Mouse (Mus musculus): Measurements from ENCODE around the gene Trmt10a. TPM values are rescaled to one million over a fixed set of nuclear protein-coding genes. Genes with fewer than 3 reads are reported as not detected.
A peak's percentile ranks its signal among the peaks of the same experiment; 100 is the strongest.

The Trmt10a gene
- polyA plus RNA-seq, 1 experiment from 2014 or later, result 9.4 TPM

DNA sequence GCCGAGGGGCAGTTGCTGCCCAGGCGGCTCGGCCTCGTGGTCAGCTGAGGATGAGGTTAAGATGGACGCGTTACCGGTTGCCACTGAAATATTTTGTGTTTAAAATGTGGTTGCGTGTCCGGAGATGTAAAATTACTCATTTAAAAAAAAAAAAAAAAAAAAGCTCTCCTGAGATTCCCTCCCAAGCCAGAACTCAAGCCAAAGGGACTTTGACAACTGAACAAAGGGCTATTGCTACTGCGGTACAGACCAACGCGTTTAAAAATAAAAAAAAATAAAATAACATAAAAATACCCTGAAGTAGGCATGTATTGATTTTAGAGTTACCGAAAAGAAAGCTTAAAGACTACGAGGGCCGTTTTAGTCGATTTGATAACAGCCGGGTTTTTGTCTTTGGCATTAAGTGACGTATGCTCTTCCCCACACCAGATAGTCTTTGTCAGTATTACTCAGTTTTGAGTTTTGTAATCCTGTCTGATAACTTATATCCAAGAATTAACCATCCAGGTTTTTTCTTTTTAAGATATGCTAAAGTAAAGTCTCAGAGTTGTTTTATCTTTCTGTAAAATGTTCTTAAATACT lies 903 bp downstream of the Trmt10a start:
- WGBS, result under 1% methylated on average over 18 of the region's 18 CpGs
- H3K9ac ChIP-seq (ENCODE audit: low read depth, low read length), result peak overlapping the region; percentile 85
- no peaks in the 10 kb centered on the region for H3K9me3 ChIP-seq (ENCODE audit: control insufficient read depth, low read length)
- peak overlapping the region; percentile 68 for H3K4me2 ChIP-seq (ENCODE audit: low read depth, low read length)
- H3K36me3 ChIP-seq (ENCODE audit: control insufficient read depth, insufficient read depth, low read length), result no peaks in the 10 kb centered on the region
- no peak for ATAC-seq
- H3K27ac ChIP-seq (ENCODE audit: low read length), result peak overlapping the region; percentile 100
- 0 out of 2 replicates have a peak, but pooled peaks cover 2% of the 10 kb centered on the region for H3K4me1 ChIP-seq (ENCODE audit: control insufficient read depth, insufficient read depth, low read length)
- peak overlapping the region; percentile 73 for H3K4me3 ChIP-seq (ENCODE audit: low read length)
- H3K27me3 ChIP-seq (replicated peaks; ENCODE audit: control insufficient read depth, insufficient read depth, low read length), result no peaks in the 10 kb centered on the region

DNA sequence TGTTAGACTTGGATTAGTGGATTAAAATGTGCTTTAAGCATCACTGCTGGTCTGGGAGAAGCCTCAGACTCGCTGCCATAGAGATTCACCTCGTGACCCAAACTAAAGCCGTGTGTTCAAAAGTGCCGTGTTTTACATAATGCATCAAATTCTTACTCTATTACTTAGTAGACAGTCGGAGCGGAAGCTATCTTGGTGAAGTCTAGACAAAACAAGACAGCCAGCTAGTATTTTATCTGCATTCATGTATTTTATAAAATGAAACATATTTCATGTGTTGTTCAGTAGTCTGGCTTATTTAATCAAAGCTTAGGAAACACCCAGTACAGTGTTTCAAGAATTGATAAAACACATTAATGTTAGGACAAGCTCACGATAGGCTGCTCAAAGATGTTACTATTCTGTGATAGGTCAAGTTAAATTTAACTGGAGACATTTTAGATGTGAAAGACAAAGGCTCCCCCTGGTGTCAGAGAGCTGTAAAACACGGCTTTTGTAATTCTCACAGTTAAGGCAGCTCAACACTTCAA lies 1.5 kb downstream of the Trmt10a start, which contains the start of gene Mttp:
Gene Mttp, minus strand, starts transcription at position 327 of the 530 bp plus-strand sequence.
- Histone ChIP-seq H3K9me3 (ENCODE audit: control insufficient read depth, low read length) (no peaks in the 10 kb centered on the region), H3K36me3 (ENCODE audit: control insufficient read depth, insufficient read depth, low read length) (no peaks in the 10 kb centered on the region; the same call in 1 of the 2 replicates)
- ATAC-seq, result peak; percentile 19; the same call in 1 of the 2 replicates

DNA sequence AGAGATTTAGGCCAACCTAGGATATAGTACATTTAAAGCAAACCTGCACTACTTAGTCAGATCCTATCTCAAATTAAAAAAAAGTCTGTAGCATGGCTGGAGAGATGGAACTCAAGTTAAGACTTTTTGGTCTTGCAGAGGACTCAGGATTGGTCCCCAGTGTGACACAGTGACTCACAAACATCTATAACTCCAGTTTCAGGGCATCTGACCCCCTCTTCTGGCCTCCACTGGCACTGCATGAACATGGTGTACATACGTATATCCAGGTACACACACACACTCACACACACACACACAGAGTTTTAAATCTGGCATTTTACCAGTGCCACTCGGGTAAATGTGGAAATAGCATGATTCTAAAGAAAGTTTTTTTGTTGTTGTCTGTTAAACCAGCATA lies 5.6 kb downstream of the Trmt10a start:
- H3K4me3 ChIP-seq (ENCODE audit: low read length), result no peak overlapping the region
- H3K4me2 ChIP-seq (ENCODE audit: low read depth, low read length), result no peak overlapping the region
- H3K36me3 ChIP-seq (ENCODE audit: control insufficient read depth, insufficient read depth, low read length), result no peaks in the 10 kb centered on the region; the same call in 1 of the 2 replicates
- 93% methylated on average over 2 of the region's 2 CpGs for WGBS
- H3K4me1 ChIP-seq (ENCODE audit: control insufficient read depth, insufficient read depth, low read length), result no peaks in the 10 kb centered on the region
- ATAC-seq, result no peak
- no peaks in the 10 kb centered on the region for H3K9me3 ChIP-seq (ENCODE audit: control insufficient read depth, low read length)
- H3K27ac ChIP-seq (ENCODE audit: low read length), result no peak overlapping the region
- no peaks in the 10 kb centered on the region for H3K27me3 ChIP-seq (replicated peaks; ENCODE audit: control insufficient read depth, insufficient read depth, low read length)
- no peak overlapping the region for H3K9ac ChIP-seq (ENCODE audit: low read depth, low read length)

More for the DNA sequence above, 1.5 kb downstream of the Trmt10a start, which contains the start of gene Mttp:
- Histone ChIP-seq H3K4me2 (ENCODE audit: low read depth, low read length) (peak within 1 kb of the TSS; percentile 68), H3K4me1 (ENCODE audit: control insufficient read depth, insufficient read depth, low read length) (0 out of 2 replicates have a peak, but pooled peaks cover 2% of the 10 kb centered on the region), H3K27ac (ENCODE audit: low read length) (peak within 1 kb of the TSS; percentile 100), H3K27me3 (replicated peaks; ENCODE audit: control insufficient read depth, insufficient read depth, low read length) (no peaks in the 10 kb centered on the region), H3K4me3 (ENCODE audit: low read length) (peak within 1 kb of the TSS; percentile 73), H3K9ac (ENCODE audit: low read depth, low read length) (peak within 1 kb of the TSS; percentile 85)
- WGBS, result 1% methylated on average over 8 of the region's 8 CpGs

DNA sequence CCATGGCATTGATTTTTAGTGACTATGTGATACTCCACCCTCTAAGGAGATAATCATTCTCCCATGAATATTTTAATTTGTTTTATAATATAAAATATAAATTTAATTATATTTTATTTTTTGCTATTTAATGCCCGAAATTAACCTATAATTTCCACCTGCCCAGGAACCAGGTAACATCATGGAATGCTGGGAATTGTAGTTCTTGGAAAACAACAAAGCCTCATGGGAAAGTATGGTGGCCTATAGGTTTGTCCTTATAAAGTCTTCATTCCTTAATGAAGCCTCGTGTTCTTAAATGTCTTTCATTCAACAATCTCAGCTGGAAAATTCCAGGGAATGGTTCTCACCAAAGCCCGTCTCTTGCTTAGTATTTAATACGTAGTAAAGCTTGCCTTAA lies 11.8 kb downstream of the Trmt10a start:
- Histone ChIP-seq H3K4me2 (ENCODE audit: low read depth, low read length) (no peak overlapping the region), H3K9me3 (ENCODE audit: control insufficient read depth, low read length) (no peaks in the 10 kb centered on the region), H3K4me3 (ENCODE audit: low read length) (no peak overlapping the region), H3K4me1 (ENCODE audit: control insufficient read depth, insufficient read depth, low read length) (no peaks in the 10 kb centered on the region), H3K27me3 (replicated peaks; ENCODE audit: control insufficient read depth, insufficient read depth, low read length) (no peaks in the 10 kb centered on the region), H3K9ac (ENCODE audit: low read depth, low read length) (no peak overlapping the region), H3K27ac (ENCODE audit: low read length) (no peak overlapping the region), H3K36me3 (ENCODE audit: control insufficient read depth, insufficient read depth, low read length) (no peaks in the 10 kb centered on the region)
- WGBS, result 89% methylated on average over 4 of the region's 4 CpGs
- ATAC-seq, result no peak

DNA sequence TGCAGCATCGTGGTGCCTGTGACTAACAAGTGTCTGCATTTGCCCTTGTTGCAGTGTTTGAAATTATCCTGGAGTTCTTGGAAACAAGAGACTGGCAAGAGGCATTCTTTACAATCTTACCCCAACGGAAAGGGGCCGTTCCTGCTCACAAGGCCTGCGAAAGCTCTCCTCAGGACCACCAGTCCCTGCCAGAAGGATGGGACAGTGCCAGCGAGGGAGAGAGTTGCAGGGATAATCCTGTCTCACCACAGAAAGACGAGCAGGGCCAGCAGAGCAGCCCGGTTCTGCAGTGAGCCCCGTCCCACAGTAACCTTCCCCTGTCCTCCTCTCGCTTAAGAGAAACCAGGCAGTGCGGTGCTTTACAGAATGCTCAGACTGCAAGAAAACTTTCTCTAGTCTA lies 13.4 kb downstream of the Trmt10a start:
- no peak for ATAC-seq
- H3K36me3 ChIP-seq (ENCODE audit: control insufficient read depth, insufficient read depth, low read length), result no peaks in the 10 kb centered on the region
- H3K4me2 ChIP-seq (ENCODE audit: low read depth, low read length), result no peak overlapping the region
- H3K9ac ChIP-seq (ENCODE audit: low read depth, low read length), result no peak overlapping the region
- no peaks in the 10 kb centered on the region for H3K4me1 ChIP-seq (ENCODE audit: control insufficient read depth, insufficient read depth, low read length)
- H3K4me3 ChIP-seq (ENCODE audit: low read length), result no peak overlapping the region
- no peaks in the 10 kb centered on the region for H3K27me3 ChIP-seq (replicated peaks; ENCODE audit: control insufficient read depth, insufficient read depth, low read length)
- H3K27ac ChIP-seq (ENCODE audit: low read length), result no peak overlapping the region
- H3K9me3 ChIP-seq (ENCODE audit: control insufficient read depth, low read length), result no peaks in the 10 kb centered on the region
- 78% methylated on average over 10 of the region's 10 CpGs for WGBS

DNA sequence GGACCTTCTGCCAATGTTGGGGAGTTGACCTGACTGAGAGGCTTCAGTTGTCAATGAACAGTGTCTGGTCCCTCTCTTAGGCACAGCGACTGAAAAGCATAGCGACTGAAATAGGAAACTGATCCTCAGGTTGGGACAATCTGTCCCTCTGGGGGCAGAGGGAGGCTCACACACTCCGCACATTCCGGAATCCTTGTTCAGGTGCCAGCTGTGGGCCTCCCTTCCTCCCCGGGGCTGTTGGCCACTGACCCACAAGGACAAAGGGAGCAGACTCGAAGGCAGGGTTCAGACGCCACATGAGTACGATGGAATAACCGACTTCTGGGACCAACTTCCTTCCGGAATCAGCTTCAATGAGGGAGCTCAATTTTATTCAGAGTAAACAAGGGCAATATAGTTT lies 18.4 kb downstream of the Trmt10a start:
- Histone ChIP-seq H3K9me3 (ENCODE audit: control insufficient read depth, low read length) (no peaks in the 10 kb centered on the region), H3K36me3 (ENCODE audit: control insufficient read depth, insufficient read depth, low read length) (no peaks in the 10 kb centered on the region), H3K27me3 (replicated peaks; ENCODE audit: control insufficient read depth, insufficient read depth, low read length) (no peaks in the 10 kb centered on the region), H3K27ac (ENCODE audit: low read length) (no peak overlapping the region), H3K4me1 (ENCODE audit: control insufficient read depth, insufficient read depth, low read length) (no peaks in the 10 kb centered on the region), H3K4me2 (ENCODE audit: low read depth, low read length) (no peak overlapping the region), H3K4me3 (ENCODE audit: low read length) (no peak overlapping the region), H3K9ac (ENCODE audit: low read depth, low read length) (no peak overlapping the region)
- no peak for ATAC-seq
- 88% methylated on average over 10 of the region's 10 CpGs for WGBS

DNA sequence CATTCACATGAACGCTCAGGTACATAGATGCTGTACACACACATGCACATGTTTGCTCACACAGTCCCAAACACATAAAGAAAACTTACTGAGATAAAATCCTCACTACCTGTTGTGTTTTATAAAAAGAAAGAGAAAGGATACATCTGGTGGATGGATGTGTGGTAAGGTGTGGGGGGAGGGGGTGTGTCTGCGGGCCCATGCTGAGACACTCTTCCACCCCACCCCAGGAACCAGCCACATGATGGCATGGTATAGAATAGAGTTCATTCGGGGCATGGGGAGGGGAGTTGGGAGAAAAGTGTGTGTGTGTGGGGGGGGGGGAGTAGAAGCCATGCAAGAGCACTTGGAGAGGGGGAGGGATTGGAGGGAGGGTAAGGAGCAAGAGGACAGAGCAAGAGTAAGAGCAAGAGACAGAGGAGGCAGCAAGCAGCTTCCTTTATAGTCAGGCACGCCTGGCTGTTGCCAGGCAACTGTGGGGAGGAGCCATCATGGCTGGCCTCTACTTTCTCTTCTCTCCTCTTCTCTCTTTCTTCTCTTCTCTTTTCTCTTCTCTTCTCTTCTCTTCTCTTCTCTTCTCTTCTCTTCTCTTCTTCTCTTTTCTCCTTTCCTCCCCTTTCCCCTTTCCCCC lies 19.4 kb downstream of the Trmt10a start:
- H3K4me3 ChIP-seq (ENCODE audit: low read length), result no peak overlapping the region
- no peak overlapping the region for H3K4me2 ChIP-seq (ENCODE audit: low read depth, low read length)
- WGBS, result 58% methylated on average over 4 of the region's 4 CpGs
- no peaks in the 10 kb centered on the region for H3K36me3 ChIP-seq (ENCODE audit: control insufficient read depth, insufficient read depth, low read length)
- H3K4me1 ChIP-seq (ENCODE audit: control insufficient read depth, insufficient read depth, low read length), result no peaks in the 10 kb centered on the region
- H3K9me3 ChIP-seq (ENCODE audit: control insufficient read depth, low read length), result no peaks in the 10 kb centered on the region
- no peak overlapping the region for H3K27ac ChIP-seq (ENCODE audit: low read length)
- no peaks in the 10 kb centered on the region for H3K27me3 ChIP-seq (replicated peaks; ENCODE audit: control insufficient read depth, insufficient read depth, low read length)
- H3K9ac ChIP-seq (ENCODE audit: low read depth, low read length), result no peak overlapping the region
- no peak for ATAC-seq

DNA sequence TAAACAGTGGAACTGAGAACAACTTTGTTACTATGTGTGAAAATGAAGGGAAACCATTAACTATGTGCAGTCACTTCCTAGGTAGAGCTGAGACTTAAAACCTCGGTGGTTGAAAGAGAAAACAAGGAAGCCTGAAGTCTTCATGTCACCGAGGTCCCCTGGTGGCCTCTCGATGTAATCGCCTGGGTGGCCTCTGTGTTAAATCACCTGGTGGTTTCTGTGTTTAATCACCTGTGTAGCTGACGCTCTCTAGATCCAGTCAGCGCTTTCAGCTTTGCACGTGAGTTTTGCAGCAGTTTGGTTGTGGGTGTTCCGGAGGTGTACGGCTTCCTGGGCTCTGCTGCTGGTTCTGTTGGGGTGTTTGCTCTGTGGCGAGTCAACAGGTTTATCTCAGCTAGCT lies 30.0 kb downstream of the Trmt10a start:
- Histone ChIP-seq H3K27me3 (replicated peaks; ENCODE audit: control insufficient read depth, insufficient read depth, low read length) (no peaks in the 10 kb centered on the region), H3K9me3 (ENCODE audit: control insufficient read depth, low read length) (0 out of 2 replicates have a peak, but pooled peaks cover 3% of the 10 kb centered on the region), H3K36me3 (ENCODE audit: control insufficient read depth, insufficient read depth, low read length) (no peaks in the 10 kb centered on the region), H3K27ac (ENCODE audit: low read length) (no peak overlapping the region), H3K4me2 (ENCODE audit: low read depth, low read length) (no peak overlapping the region), H3K4me1 (ENCODE audit: control insufficient read depth, insufficient read depth, low read length) (no peaks in the 10 kb centered on the region; the same call in 1 of the 2 replicates), H3K4me3 (ENCODE audit: low read length) (no peak overlapping the region), H3K9ac (ENCODE audit: low read depth, low read length) (no peak overlapping the region)
- WGBS, result 82% methylated on average over 10 of the region's 10 CpGs
- no peak for ATAC-seq

DNA sequence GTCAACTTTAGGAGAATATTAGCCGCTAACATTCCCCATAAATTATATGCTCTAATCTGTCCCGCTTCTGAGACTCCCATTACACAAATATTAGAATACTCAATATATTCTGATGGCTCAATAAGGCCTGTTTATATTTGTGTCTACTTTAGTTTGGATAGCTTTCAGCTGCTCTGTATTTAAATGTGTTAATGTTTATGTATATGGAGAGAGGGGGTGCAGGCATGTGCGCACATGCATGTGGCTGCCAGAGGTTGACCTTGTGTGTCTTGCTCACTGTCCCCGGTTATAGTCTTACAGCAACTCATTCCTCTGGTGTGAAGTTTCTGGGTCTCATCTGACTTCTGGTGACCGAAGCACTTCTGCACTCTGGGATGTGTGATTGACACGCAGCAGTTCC lies 32.3 kb downstream of the Trmt10a start:
- H3K9me3 ChIP-seq (ENCODE audit: control insufficient read depth, low read length), result 0 out of 2 replicates have a peak, but pooled peaks cover 3% of the 10 kb centered on the region
- H3K36me3 ChIP-seq (ENCODE audit: control insufficient read depth, insufficient read depth, low read length), result no peaks in the 10 kb centered on the region
- no peak for ATAC-seq
- H3K4me3 ChIP-seq (ENCODE audit: low read length), result no peak overlapping the region
- no peaks in the 10 kb centered on the region; the same call in 1 of the 2 replicates for H3K4me1 ChIP-seq (ENCODE audit: control insufficient read depth, insufficient read depth, low read length)
- H3K27ac ChIP-seq (ENCODE audit: low read length), result no peak overlapping the region
- no peak overlapping the region for H3K9ac ChIP-seq (ENCODE audit: low read depth, low read length)
- 66% methylated on average over 6 of the region's 6 CpGs for WGBS
- H3K4me2 ChIP-seq (ENCODE audit: low read depth, low read length), result no peak overlapping the region
- H3K27me3 ChIP-seq (replicated peaks; ENCODE audit: control insufficient read depth, insufficient read depth, low read length), result no peaks in the 10 kb centered on the region
